Mouse (Mus musculus) limb, embryonic 12.5 days (tissue): ENCODE measurements at regions not wholly inside any gene's neighbourhood (a gene's known extent, or its start where the extent isn't known, plus 50 kb on each side); places are given as distances from the start of the nearest gene placed in this dataset.

ENCODE experiments used
- ATAC-seq: fragments of 200-750 bp; cut with Nextera tagmentation; 2 replicates; pipeline ENCODE4 v1.8.0; 2017; ENCODE audit warnings: low read depth, moderate TSS enrichment; ENCODE audit not compliant: insufficient number of reproducible peaks, insufficient read depth, low FRiP score, low TSS enrichment
- H3K27ac ChIP-seq: fragments of 300-500 bp; sonication (generic); 2 replicates; pipeline ENCODE4 v1.5.1; 2016; ENCODE audit warnings: mild to moderate bottlenecking, moderate library complexity
- H3K27me3 ChIP-seq: fragments of 300-500 bp; sonication (generic); 2 replicates; pipeline ENCODE4 v1.6.1; 2016; ENCODE audit warnings: mild to moderate bottlenecking, moderate library complexity
- H3K36me3 ChIP-seq: fragments of 300-500 bp; sonication (generic); 2 replicates; pipeline ENCODE4 v1.6.1; 2016; ENCODE audit warnings: mild to moderate bottlenecking, moderate library complexity
- H3K4me1 ChIP-seq: fragments of 300-500 bp; sonication (generic); replicated peaks from 2 replicates; pipeline ENCODE4 v1.6.1; 2016
- H3K4me2 ChIP-seq: fragments of 300-500 bp; sonication (generic); 2 replicates; pipeline ENCODE4 v1.6.1; 2016; ENCODE audit warnings: mild to moderate bottlenecking, moderate library complexity
- H3K4me3 ChIP-seq: fragments of 300-500 bp; sonication (generic); replicated peaks from 2 replicates; pipeline ENCODE4 v1.5.1; 2016; ENCODE audit warnings: mild to moderate bottlenecking
- H3K9ac ChIP-seq: fragments of 300-500 bp; sonication (generic); replicated peaks from 2 replicates; pipeline ENCODE4 v1.6.1; 2016; ENCODE audit warnings: mild to moderate bottlenecking, moderate library complexity
- H3K9me3 ChIP-seq: fragments of 300-500 bp; sonication (generic); 2 replicates; pipeline ENCODE4 v1.6.1; 2016; ENCODE audit warnings: mild to moderate bottlenecking, moderate library complexity
- WGBS: fragments of 180-500 bp; shearing (Covaris S2); methylation state at CpG from one replicate; pipeline ENCODE4 v1.1.7; 2016; 5-methylcytosine and 5-hydroxymethylcytosine counted together

- 76% methylated on average over 4 of the region's 4 CpGs for WGBS
- Histone ChIP-seq H3K4me2 (no peak overlapping the region), H3K27ac (no peak overlapping the region), H3K27me3 (no peaks in the 10 kb centered on the region), H3K4me1 (no peaks in the 10 kb centered on the region), H3K9ac (no peak overlapping the region), H3K9me3 (no peaks in the 10 kb centered on the region), H3K36me3 (no peaks in the 10 kb centered on the region), H3K4me3 (no peak overlapping the region)
- ATAC-seq = no peak
Observed at GRCm38 (mm10) chr5:102287131-102287530, 194.1 kb upstream of the Arhgap24 start.

GRCm38 (mm10) chr5:102290866-102291265 lies 190.3 kb upstream of the Arhgap24 start:
- H3K27me3 ChIP-seq = no peaks in the 10 kb centered on the region
- ATAC-seq = no peak
- 91% methylated on average over 7 of the region's 7 CpGs for WGBS

DNA sequence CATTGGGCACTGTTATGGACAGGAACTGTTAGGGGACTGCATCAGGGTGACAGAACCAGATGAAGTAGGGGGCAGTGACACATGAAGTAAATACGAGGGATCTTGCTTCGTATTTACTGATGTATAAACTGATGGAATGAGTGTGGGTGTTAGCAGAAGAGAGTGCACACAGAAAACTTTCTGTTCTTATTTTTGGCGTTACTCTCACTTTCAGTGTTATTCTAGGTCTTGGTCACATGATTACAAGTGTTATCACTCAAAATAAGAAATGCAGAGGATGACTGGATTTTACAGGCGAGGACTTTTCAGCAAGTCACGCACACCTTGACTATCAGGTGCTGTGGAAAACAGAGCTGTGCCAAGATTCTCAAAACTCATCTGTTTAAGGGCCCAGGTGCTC lies 185.6 kb upstream of the Arhgap24 start:
- no peak overlapping the region for H3K4me3 ChIP-seq
- WGBS = 86% methylated on average over 5 of the region's 5 CpGs
- H3K4me2 ChIP-seq = no peak overlapping the region
- no peaks in the 10 kb centered on the region for H3K9me3 ChIP-seq
- no peak overlapping the region for H3K27ac ChIP-seq
- no peaks in the 10 kb centered on the region for H3K27me3 ChIP-seq
- no peaks in the 10 kb centered on the region for H3K4me1 ChIP-seq
- H3K36me3 ChIP-seq = no peaks in the 10 kb centered on the region
- ATAC-seq = no peak
- no peak overlapping the region for H3K9ac ChIP-seq

More at GRCm38 (mm10) chr5:102290866-102291265, 190.3 kb upstream of the Arhgap24 start:
- Histone ChIP-seq H3K9ac (no peak overlapping the region), H3K9me3 (no peaks in the 10 kb centered on the region), H3K4me2 (no peak overlapping the region), H3K27ac (no peak overlapping the region), H3K4me3 (no peak overlapping the region), H3K4me1 (no peaks in the 10 kb centered on the region), H3K36me3 (no peaks in the 10 kb centered on the region)

DNA sequence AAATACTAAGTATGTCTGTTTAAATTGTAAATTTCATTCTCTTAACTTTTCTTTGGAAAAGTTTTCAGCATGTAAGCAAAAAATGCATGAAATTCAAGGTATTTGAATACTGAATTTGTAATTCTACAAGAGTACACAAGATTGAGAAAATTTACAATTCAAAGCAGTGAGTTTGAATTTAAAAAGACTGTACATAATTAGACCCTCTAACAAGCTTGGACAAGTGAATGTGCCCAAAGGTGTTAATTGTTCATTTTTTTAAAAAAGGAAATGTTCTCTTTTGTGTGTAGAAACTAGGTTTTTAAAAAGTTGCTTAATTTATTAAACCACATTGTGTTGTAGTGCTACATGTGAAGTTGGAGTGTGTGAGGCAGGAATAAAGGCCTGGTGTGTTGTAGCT lies 174.9 kb upstream of the Arhgap24 start:
- Histone ChIP-seq H3K27ac (no peak overlapping the region), H3K4me2 (no peak overlapping the region), H3K9ac (no peak overlapping the region), H3K36me3 (no peaks in the 10 kb centered on the region), H3K4me3 (no peak overlapping the region), H3K9me3 (no peaks in the 10 kb centered on the region), H3K27me3 (no peaks in the 10 kb centered on the region), H3K4me1 (peaks cover 8% of the 10 kb centered on the region)
- ATAC-seq = no peak

GRCm38 (mm10) chr5:102306718-102307117 lies 174.5 kb upstream of the Arhgap24 start:
- H3K4me1 ChIP-seq = peaks cover 8% of the 10 kb centered on the region
- H3K27me3 ChIP-seq = no peaks in the 10 kb centered on the region
- H3K4me3 ChIP-seq = no peak overlapping the region
- no peak for ATAC-seq
- H3K36me3 ChIP-seq = no peaks in the 10 kb centered on the region
- no peak overlapping the region for H3K27ac ChIP-seq
- no peak overlapping the region for H3K4me2 ChIP-seq
- H3K9ac ChIP-seq = no peak overlapping the region
- WGBS = 80% methylated on average over 3 of the region's 3 CpGs
- H3K9me3 ChIP-seq = no peaks in the 10 kb centered on the region

- H3K4me3 ChIP-seq = no peak overlapping the region
- H3K4me2 ChIP-seq = no peak overlapping the region
- H3K27ac ChIP-seq = no peak overlapping the region
- no peak for ATAC-seq
- no peak overlapping the region for H3K9ac ChIP-seq
- H3K4me1 ChIP-seq = no peaks in the 10 kb centered on the region
- H3K9me3 ChIP-seq = no peaks in the 10 kb centered on the region
- no peaks in the 10 kb centered on the region for H3K36me3 ChIP-seq
- no peaks in the 10 kb centered on the region for H3K27me3 ChIP-seq
Observed at GRCm38 (mm10) chr5:102311570-102311969, 169.6 kb upstream of the Arhgap24 start.

DNA sequence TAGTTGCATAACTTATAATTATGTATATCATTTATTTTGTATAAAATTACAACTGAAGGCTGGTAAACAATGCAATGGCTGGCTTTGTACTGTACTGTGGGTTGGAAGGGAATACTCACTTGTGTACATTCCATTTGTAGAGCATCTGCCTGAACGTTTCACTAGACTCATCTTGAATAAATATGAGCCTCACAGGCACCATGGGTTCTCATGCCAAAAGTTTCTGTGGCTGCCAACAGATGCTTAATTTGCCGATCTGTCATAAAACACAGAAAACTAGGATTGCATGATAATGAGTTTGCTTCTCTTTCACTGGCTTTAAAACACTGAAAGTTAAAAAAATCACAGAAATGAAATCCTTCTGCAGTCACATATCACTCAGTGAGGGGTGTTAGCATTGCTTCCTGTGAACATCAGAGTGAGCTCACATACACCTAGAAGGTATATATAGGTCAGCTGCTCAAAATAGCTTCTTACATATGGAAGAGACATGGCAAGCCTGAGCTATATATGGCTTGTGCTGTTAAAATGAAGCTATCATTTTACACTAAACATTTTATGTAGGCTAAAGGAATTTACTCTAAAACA lies 152.9 kb upstream of the Arhgap24 start:
- ATAC-seq = no peak
- whole genome bisulfite sequencing = 75% methylated on average over 2 of the region's 2 CpGs
- Histone ChIP-seq H3K9ac (no peak overlapping the region), H3K4me2 (no peak overlapping the region), H3K27ac (no peak overlapping the region), H3K9me3 (no peaks in the 10 kb centered on the region), H3K4me1 (no peaks in the 10 kb centered on the region), H3K36me3 (no peaks in the 10 kb centered on the region), H3K27me3 (no peaks in the 10 kb centered on the region), H3K4me3 (no peak overlapping the region)

GRCm38 (mm10) chr5:102333894-102334293 lies 147.3 kb upstream of the Arhgap24 start:
- peaks cover 5% of the 10 kb centered on the region; the same call in 1 of the 2 replicates for H3K4me1 ChIP-seq
- no peak overlapping the region for H3K27ac ChIP-seq
- ATAC-seq = no peak
- no peak overlapping the region for H3K9ac ChIP-seq
- WGBS = 74% methylated on average over 5 of the region's 5 CpGs
- no peak overlapping the region for H3K4me3 ChIP-seq
- no peaks in the 10 kb centered on the region for H3K9me3 ChIP-seq
- H3K36me3 ChIP-seq = no peaks in the 10 kb centered on the region
- no peak overlapping the region for H3K4me2 ChIP-seq
- H3K27me3 ChIP-seq = no peaks in the 10 kb centered on the region

- Histone ChIP-seq H3K4me3 (no peak overlapping the region), H3K36me3 (no peaks in the 10 kb centered on the region), H3K27ac (no peak overlapping the region), H3K9me3 (no peaks in the 10 kb centered on the region), H3K27me3 (no peaks in the 10 kb centered on the region), H3K4me2 (0 out of 2 replicates have a peak overlapping the region, but pooled peaks have one; percentile 1), H3K4me1 (peaks cover 5% of the 10 kb centered on the region; the same call in 1 of the 2 replicates), H3K9ac (no peak overlapping the region)
- no peak for ATAC-seq
- 67% methylated on average over 13 of the region's 13 CpGs for WGBS
Observed at GRCm38 (mm10) chr5:102334442-102335197, 146.6 kb upstream of the Arhgap24 start.

DNA sequence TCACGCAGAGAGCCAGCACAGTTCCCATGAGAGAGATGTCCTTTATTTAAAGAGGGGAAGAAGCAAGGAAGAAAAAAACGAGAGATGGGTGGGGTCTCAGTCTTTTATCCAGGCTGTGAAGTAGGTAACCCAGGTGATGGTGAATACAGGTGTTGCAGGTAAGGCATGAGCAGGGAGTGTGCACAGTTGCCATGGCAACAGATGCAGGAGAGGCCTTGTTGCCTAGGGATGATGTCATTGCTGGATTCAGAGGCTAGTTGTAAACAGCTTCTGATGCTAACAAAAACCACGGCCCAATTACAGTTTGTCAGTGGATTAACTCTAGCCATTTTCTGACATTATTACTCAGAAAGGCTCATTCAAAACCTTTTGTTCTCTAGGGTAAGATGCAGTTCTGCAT lies 114.7 kb upstream of the Arhgap24 start:
- Histone ChIP-seq H3K4me3 (no peak overlapping the region), H3K27me3 (no peaks in the 10 kb centered on the region), H3K36me3 (no peaks in the 10 kb centered on the region), H3K27ac (no peak overlapping the region), H3K9ac (no peak overlapping the region), H3K9me3 (no peaks in the 10 kb centered on the region), H3K4me2 (no peak overlapping the region), H3K4me1 (no peaks in the 10 kb centered on the region)
- ATAC-seq = no peak
- 68% methylated on average over 3 of the region's 3 CpGs for WGBS

DNA sequence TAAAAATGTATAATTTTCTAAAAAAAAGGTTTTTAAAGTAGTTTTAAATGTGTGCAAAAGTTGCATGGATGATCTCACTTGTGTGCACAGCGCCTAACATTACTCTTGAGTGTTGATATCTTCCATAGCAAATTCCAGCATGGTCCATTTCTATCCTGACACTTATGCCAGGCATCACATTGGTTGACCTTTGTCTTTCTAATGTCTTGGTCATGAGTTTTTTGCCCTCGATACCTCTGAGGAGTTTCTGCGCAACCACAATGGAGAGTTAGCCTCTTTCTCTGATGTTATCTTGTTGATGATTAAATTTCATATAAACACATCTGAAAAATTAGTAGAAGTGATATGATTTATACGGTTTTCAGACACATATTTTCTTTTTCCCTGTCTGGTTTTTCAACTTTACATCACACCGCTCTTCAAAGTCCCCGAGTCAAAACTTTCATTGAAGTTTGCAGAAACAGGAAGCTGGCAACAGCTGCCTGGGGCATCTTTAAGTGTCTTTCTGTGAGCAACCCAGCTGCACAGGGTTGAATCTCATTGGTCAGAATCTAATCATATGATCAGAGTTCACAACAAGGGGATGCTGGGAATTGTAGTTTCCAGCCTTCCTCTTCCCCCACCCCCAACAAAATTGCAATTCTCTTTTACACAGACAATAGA lies 107.8 kb upstream of the Arhgap24 start:
- Histone ChIP-seq H3K4me2 (peak overlapping the region; percentile 40), H3K4me1 (peaks cover 17% of the 10 kb centered on the region), H3K36me3 (no peaks in the 10 kb centered on the region), H3K27ac (no peak overlapping the region), H3K4me3 (no peak overlapping the region), H3K27me3 (no peaks in the 10 kb centered on the region; the same call in 1 of the 2 replicates), H3K9ac (no peak overlapping the region), H3K9me3 (no peaks in the 10 kb centered on the region)
- WGBS = 52% methylated on average over 6 of the region's 6 CpGs
- no peak for ATAC-seq
